Comparison of ENCODE assay signal across 17 mouse cellular contexts in genomic region chr11:108358911-108359310, GRCm38 (mm10). TPM values are rescaled to one million over a fixed set of nuclear protein-coding genes. Genes with fewer than 3 reads are reported as not detected.
"Had no signal": no experiment of that assay in that cellular context is flagged by ENCODE, and none has a peak within 500 bp of the region (broad histone marks: within the 10 kb centered on the region; RNA-seq: fewer than 3 reads in every experiment).

No protein-coding gene starts in this region.

- DNase-seq: liver; lung, adult 2 months; lung, postnatal 10 days; thymus, adult 18-20 months; thymus, postnatal 14 days had no signal

- H3K9me3 ChIP-seq: limb, embryonic 12.5 days; liver, embryonic 15.5 days; midbrain, embryonic 15.5 days; neural tube, embryonic 12.5 days had no signal

- H3K4me3 ChIP-seq: left cerebral cortex, adult 2 months; limb, embryonic 12.5 days; liver, embryonic 15.5 days; megakaryocyte, embryonic 14.5 days; midbrain, embryonic 15.5 days; neural tube, embryonic 12.5 days had no signal

- H3K27me3 ChIP-seq: midbrain, embryonic 15.5 days; neural tube, embryonic 12.5 days had no signal

- H3K4me2 ChIP-seq: limb, embryonic 12.5 days; liver, embryonic 15.5 days; midbrain, embryonic 11.5 days; midbrain, embryonic 15.5 days; neural tube, embryonic 12.5 days had no signal

- H3K36me3 ChIP-seq: limb, embryonic 12.5 days; liver, embryonic 15.5 days; midbrain, embryonic 15.5 days; neural tube, embryonic 12.5 days had no signal

- H3K27ac ChIP-seq: left cerebral cortex, adult 2 months; limb, embryonic 12.5 days; liver, embryonic 15.5 days; macrophage; midbrain, embryonic 15.5 days; neural tube, embryonic 12.5 days had no signal

- ATAC-seq: hindbrain, embryonic 16.5 days; inflammation-experienced regulatory T-cells, adult 6 months; midbrain, embryonic 15.5 days had no signal

- H3K4me1 ChIP-seq: limb, embryonic 12.5 days; liver, embryonic 15.5 days; midbrain, embryonic 15.5 days; neural tube, embryonic 12.5 days had no signal

- H3K9ac ChIP-seq: limb, embryonic 12.5 days; liver, embryonic 15.5 days; midbrain, embryonic 15.5 days; neural tube, embryonic 12.5 days had no signal

RNA-seq across cellular contexts. Expression of gene Apoh, which starts 15.8 kb away (rescaled TPM):
- total RNA-seq: monocyte, adult 5-6 weeks; neutrophil, adult 5-6 weeks had no signal
- polyA plus RNA-seq: inflammation-experienced regulatory T-cells, adult 6 months; limb, embryonic 12.5 days; macrophage; midbrain, embryonic 11.5 days; neural tube, embryonic 12.5 days had no signal
